In the genomic region with DNA sequence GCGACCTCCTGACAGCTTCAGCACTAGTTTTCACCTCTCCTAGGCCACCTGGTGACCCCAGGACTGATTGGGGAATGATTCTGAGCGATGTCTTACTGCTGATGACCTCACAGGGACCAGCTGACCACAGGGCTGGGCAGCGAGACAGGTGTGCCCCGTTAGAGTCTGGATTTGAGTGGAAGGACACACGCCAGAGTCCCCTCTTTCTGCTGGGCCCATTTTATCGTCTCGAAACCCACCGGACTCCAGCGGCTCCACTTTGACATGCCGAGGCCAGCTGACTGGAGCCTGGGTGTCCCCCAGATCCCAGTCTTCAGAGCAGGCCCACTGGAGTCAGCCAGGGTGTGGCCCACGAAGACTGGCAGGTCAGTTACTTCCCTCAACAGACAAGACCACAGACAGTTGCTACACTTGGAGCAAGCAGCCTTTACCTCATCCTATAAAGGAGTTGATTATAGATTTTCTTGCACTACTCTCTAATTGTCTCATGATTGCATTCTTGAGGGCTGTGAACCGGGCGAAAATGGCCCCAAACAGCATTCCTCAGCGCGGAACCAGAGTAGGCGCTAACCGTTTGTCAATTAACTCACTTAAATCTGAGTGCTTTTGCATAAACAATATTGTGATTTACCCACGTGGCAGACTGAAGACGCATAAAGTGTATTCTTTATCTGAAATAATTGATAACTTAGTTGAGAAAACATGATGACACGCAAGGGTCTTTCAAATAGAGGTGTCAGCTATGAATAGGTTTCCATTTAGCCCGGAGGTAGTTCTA, we compare ENCODE assay signal across 7 mouse cellular contexts. TPM values are rescaled to one million over a fixed set of nuclear protein-coding genes. Genes with fewer than 3 reads are reported as not detected.
DNase-seq lines count a peak whose midpoint lies in the region; ATAC-seq and TF ChIP-seq lines count a peak whose summit lies in the region.

No protein-coding gene starts in this region.

- H3K9me3 ChIP-seq in lung, embryonic 14.5 days (ENCODE audit: low read depth, low read length), result no peaks in the 10 kb centered on the region
- no peaks in the 10 kb centered on the region for H3K9me3 ChIP-seq in forebrain, embryonic 12.5 days
- no peaks in the 10 kb centered on the region for H3K9me3 ChIP-seq in limb, embryonic 15.5 days
- no peaks in the 10 kb centered on the region for H3K9me3 ChIP-seq in neural tube, embryonic 14.5 days (ENCODE audit: control insufficient read depth, low read length)

- H3K27ac ChIP-seq in lung, embryonic 14.5 days (ENCODE audit: low read depth), result peak overlapping the region; percentile 93
- H3K27ac ChIP-seq in brown adipose tissue, adult 24 weeks (replicated peaks; ENCODE audit: low read depth, low read length), result peak overlapping the region; percentile 99
- peak overlapping the region; percentile 88 for H3K27ac ChIP-seq in forebrain, embryonic 12.5 days
- peak overlapping the region; percentile 94 for H3K27ac ChIP-seq in limb, embryonic 15.5 days
- peak overlapping the region; percentile 86 for H3K27ac ChIP-seq in neural tube, embryonic 14.5 days (ENCODE audit: low read depth, low read length)

- DNase-seq in lung, embryonic 14.5 days, result peak; percentile 41
- DNase-seq in lung, postnatal 4 days, result no peak
- no peak for DNase-seq in ovary, postnatal 14 days (ENCODE audit: low spot score)

- peak overlapping the region; percentile 67 for H3K4me3 ChIP-seq in lung, embryonic 14.5 days (ENCODE audit: low read depth, low read length)
- peak overlapping the region; percentile 89 for H3K4me3 ChIP-seq in brown adipose tissue, adult 24 weeks (ENCODE audit: insufficient read depth, low read depth, low read length)
- H3K4me3 ChIP-seq in forebrain, embryonic 12.5 days (replicated peaks), result peak overlapping the region; percentile 56
- peak overlapping the region; percentile 65 for H3K4me3 ChIP-seq in limb, embryonic 15.5 days
- H3K4me3 ChIP-seq in neural tube, embryonic 14.5 days (ENCODE audit: low read depth, low read length), result peak overlapping the region; percentile 52

- ATAC-seq in lung, embryonic 14.5 days (ENCODE audit: insufficient read depth), result peak; percentile 0; the same call in 1 of the 2 replicates
- no peak; the same call in none of the 2 replicates for ATAC-seq in forebrain, embryonic 12.5 days (ENCODE audit: low FRiP score)
- ATAC-seq in limb, embryonic 15.5 days (ENCODE audit: insufficient number of reproducible peaks, low FRiP score, low TSS enrichment, low read depth), result no peak
- ATAC-seq in neural tube, embryonic 14.5 days (ENCODE audit: low read depth), result no peak; the same call in 1 of the 2 replicates

- peak overlapping the region; percentile 66 for H3K9ac ChIP-seq in lung, embryonic 14.5 days
- peak overlapping the region; percentile 72 for H3K9ac ChIP-seq in forebrain, embryonic 12.5 days
- H3K9ac ChIP-seq in limb, embryonic 15.5 days, result peak overlapping the region; percentile 60
- peak overlapping the region; percentile 56 for H3K9ac ChIP-seq in neural tube, embryonic 14.5 days (replicated peaks; ENCODE audit: low read depth, low read length)

- peaks cover 17% of the 10 kb centered on the region; the same call in 1 of the 2 replicates for H3K36me3 ChIP-seq in lung, embryonic 14.5 days (ENCODE audit: insufficient read depth)
- H3K36me3 ChIP-seq in forebrain, embryonic 12.5 days (replicated peaks), result peaks cover 26% of the 10 kb centered on the region
- peaks cover 24% of the 10 kb centered on the region for H3K36me3 ChIP-seq in limb, embryonic 15.5 days
- peaks cover under 1% of the 10 kb centered on the region; the same call in 1 of the 2 replicates for H3K36me3 ChIP-seq in neural tube, embryonic 14.5 days (ENCODE audit: control insufficient read depth, insufficient read depth, low read length)

- WGBS in lung, embryonic 14.5 days, result 10% methylated on average over 21 of the region's 21 CpGs
- 14% methylated on average over 21 of the region's 21 CpGs for WGBS in forebrain, embryonic 12.5 days
- WGBS in limb, embryonic 15.5 days, result 10% methylated on average over 21 of the region's 21 CpGs
- 13% methylated on average over 21 of the region's 21 CpGs for WGBS in neural tube, embryonic 14.5 days

- peak overlapping the region; percentile 84 for H3K4me2 ChIP-seq in lung, embryonic 14.5 days
- H3K4me2 ChIP-seq in forebrain, embryonic 12.5 days, result peak overlapping the region; percentile 87
- H3K4me2 ChIP-seq in limb, embryonic 15.5 days, result peak overlapping the region; percentile 83
- H3K4me2 ChIP-seq in neural tube, embryonic 14.5 days (ENCODE audit: low read depth, low read length), result peak overlapping the region; percentile 83

- no peaks in the 10 kb centered on the region for H3K27me3 ChIP-seq in lung, embryonic 14.5 days (ENCODE audit: insufficient read depth, low read length)
- H3K27me3 ChIP-seq in forebrain, embryonic 12.5 days, result peaks cover 22% of the 10 kb centered on the region
- no peaks in the 10 kb centered on the region for H3K27me3 ChIP-seq in limb, embryonic 15.5 days
- H3K27me3 ChIP-seq in neural tube, embryonic 14.5 days (ENCODE audit: control insufficient read depth, insufficient read depth, low read length), result no peaks in the 10 kb centered on the region

- H3K4me1 ChIP-seq in lung, embryonic 14.5 days (ENCODE audit: insufficient read depth), result peaks cover 22% of the 10 kb centered on the region
- H3K4me1 ChIP-seq in brown adipose tissue, adult 24 weeks (ENCODE audit: control insufficient read depth, insufficient read depth, insufficient read length, low read length), result 0 out of 2 replicates have a peak, but pooled peaks cover 6% of the 10 kb centered on the region
- H3K4me1 ChIP-seq in forebrain, embryonic 12.5 days, result peaks cover 65% of the 10 kb centered on the region
- H3K4me1 ChIP-seq in limb, embryonic 15.5 days, result peaks cover 57% of the 10 kb centered on the region
- H3K4me1 ChIP-seq in neural tube, embryonic 14.5 days (ENCODE audit: control insufficient read depth, insufficient read depth, low read length), result peaks cover 26% of the 10 kb centered on the region; the same call in 1 of the 2 replicates

- no peak for TF ChIP-seq CTCF in lung, embryonic 14.5 days (IDR thresholded peaks at IDR 0.05; ENCODE audit: low read depth)

RNA-seq across cellular contexts. Expression of a gene that starts 0.6 kb away (rescaled TPM):
- polyA plus RNA-seq in lung, embryonic 14.5 days (2014; fragmentation: Nextera tagmentation; extraction: Ambion mirVana), result 29.9 and 35.5 TPM in 2 replicates
- polyA plus RNA-seq in brown adipose tissue, adult 24 weeks (2012; ENCODE audit: insufficient read depth, insufficient read length, missing spikeins), result 8.2 and 14.9 TPM in 2 replicates
- 28.9 and 29.8 TPM in 2 replicates for polyA plus RNA-seq in forebrain, embryonic 12.5 days (2016; fragmentation: Nextera tagmentation; extraction: Ambion mirVana)
- polyA plus RNA-seq in limb, embryonic 15.5 days (2015; fragmentation: Nextera tagmentation; extraction: Ambion mirVana), result 36.7 and 40.0 TPM in 2 replicates
- polyA plus RNA-seq in neural tube, embryonic 14.5 days (2014; fragmentation: Nextera tagmentation; extraction: Ambion mirVana), result 11.2 and 13.8 TPM in 2 replicates

RNA-seq across cellular contexts. Expression of a gene that starts 0.9 kb away (rescaled TPM):
- polyA plus RNA-seq in lung, embryonic 14.5 days (2014; fragmentation: Nextera tagmentation; extraction: Ambion mirVana), result 33.6 and 35.5 TPM in 2 replicates
- 51.3 and 56.7 TPM in 2 replicates for polyA plus RNA-seq in brown adipose tissue, adult 24 weeks (2012; ENCODE audit: insufficient read depth, insufficient read length, missing spikeins)
- 62.2 and 63.7 TPM in 2 replicates for polyA plus RNA-seq in forebrain, embryonic 12.5 days (2016; fragmentation: Nextera tagmentation; extraction: Ambion mirVana)
- polyA plus RNA-seq in limb, embryonic 15.5 days (2015; fragmentation: Nextera tagmentation; extraction: Ambion mirVana), result 48.6 and 54.9 TPM in 2 replicates
- polyA plus RNA-seq in neural tube, embryonic 14.5 days (2014; fragmentation: Nextera tagmentation; extraction: Ambion mirVana), result 119 and 126 TPM in 2 replicates

RNA-seq across cellular contexts. Expression of a gene that starts 11.0 kb away (rescaled TPM):
- polyA plus RNA-seq in lung, embryonic 14.5 days (2014; fragmentation: Nextera tagmentation; extraction: Ambion mirVana), result not detected in 2 replicates
- not detected in 2 replicates for polyA plus RNA-seq in brown adipose tissue, adult 24 weeks (2012; ENCODE audit: insufficient read depth, insufficient read length, missing spikeins)
- 0.20 and 0.37 TPM in 2 replicates for polyA plus RNA-seq in forebrain, embryonic 12.5 days (2016; fragmentation: Nextera tagmentation; extraction: Ambion mirVana)
- polyA plus RNA-seq in limb, embryonic 15.5 days (2015; fragmentation: Nextera tagmentation; extraction: Ambion mirVana), result 0.24 and 0.73 TPM in 2 replicates
- polyA plus RNA-seq in neural tube, embryonic 14.5 days (2014; fragmentation: Nextera tagmentation; extraction: Ambion mirVana), result 0.58 and 3.0 TPM in 2 replicates

RNA-seq across cellular contexts. Expression of a gene that starts 20.9 kb away (rescaled TPM):
- polyA plus RNA-seq in lung, embryonic 14.5 days (2014; fragmentation: Nextera tagmentation; extraction: Ambion mirVana), result 91.5 and 93.1 TPM in 2 replicates
- polyA plus RNA-seq in brown adipose tissue, adult 24 weeks (2012; ENCODE audit: insufficient read depth, insufficient read length, missing spikeins), result 148 and 188 TPM in 2 replicates
- polyA plus RNA-seq in forebrain, embryonic 12.5 days (2016; fragmentation: Nextera tagmentation; extraction: Ambion mirVana), result 97.1 and 102 TPM in 2 replicates
- 108 and 130 TPM in 2 replicates for polyA plus RNA-seq in limb, embryonic 15.5 days (2015; fragmentation: Nextera tagmentation; extraction: Ambion mirVana)
- polyA plus RNA-seq in neural tube, embryonic 14.5 days (2014; fragmentation: Nextera tagmentation; extraction: Ambion mirVana), result 93.2 and 97.7 TPM in 2 replicates

RNA-seq across cellular contexts. Expression of a gene that starts 23.5 kb away (rescaled TPM):
- 14.2 and 15.7 TPM in 2 replicates for polyA plus RNA-seq in lung, embryonic 14.5 days (2014; fragmentation: Nextera tagmentation; extraction: Ambion mirVana)
- polyA plus RNA-seq in brown adipose tissue, adult 24 weeks (2012; ENCODE audit: insufficient read depth, insufficient read length, missing spikeins), result 3.8 and 11.7 TPM in 2 replicates
- 28.6 and 30.7 TPM in 2 replicates for polyA plus RNA-seq in forebrain, embryonic 12.5 days (2016; fragmentation: Nextera tagmentation; extraction: Ambion mirVana)
- 21.3 and 23.9 TPM in 2 replicates for polyA plus RNA-seq in limb, embryonic 15.5 days (2015; fragmentation: Nextera tagmentation; extraction: Ambion mirVana)
- polyA plus RNA-seq in neural tube, embryonic 14.5 days (2014; fragmentation: Nextera tagmentation; extraction: Ambion mirVana), result 63.9 and 68.0 TPM in 2 replicates
